Mouse (Mus musculus) retina, adult 2 months (tissue): ENCODE data around the gene Mindy1.

ENCODE experiments used
- DNase-seq: peaks from one replicate; pipeline ENCODE4 v3.0.0-alpha.2; 2012; ENCODE audit warnings: low read depth, low spot score

The Mindy1 gene

GRCm38 (mm10) chr3:95281216-95282126, at the start of gene Mindy1, which contains the start of gene Prune1:
TSS of gene Mindy1 (plus strand) at chr3:95281345.
TSS of gene Prune1 (minus strand) at chr3:95282076.
- peak; percentile 95 for DNase-seq

GRCm38 (mm10) chr3:95232771-95233170, 48.4 kb upstream of the Mindy1 start:
- DNase-seq = no peak

GRCm38 (mm10) chr3:95233303-95233980, 47.7 kb upstream of the Mindy1 start:
- DNase-seq = no peak

GRCm38 (mm10) chr3:95235386-95236301, 45.5 kb upstream of the Mindy1 start:
- no peak for DNase-seq

GRCm38 (mm10) chr3:95237541-95238099, 43.5 kb upstream of the Mindy1 start:
- DNase-seq = no peak

GRCm38 (mm10) chr3:95239022-95239421, 42.1 kb upstream of the Mindy1 start:
- DNase-seq = no peak

- DNase-seq = no peak
Observed at GRCm38 (mm10) chr3:95239971-95240370, 41.2 kb upstream of the Mindy1 start.

- DNase-seq = no peak
Observed at GRCm38 (mm10) chr3:95240900-95241299, 40.2 kb upstream of the Mindy1 start.

GRCm38 (mm10) chr3:95241498-95241897, 39.6 kb upstream of the Mindy1 start, which contains the start of gene Gm128:
TSS of gene Gm128 (minus strand) at chr3:95241598.
- DNase-seq = no peak

- no peak for DNase-seq
Observed at GRCm38 (mm10) chr3:95243086-95243485, 38.1 kb upstream of the Mindy1 start.

- DNase-seq = no peak
Observed at GRCm38 (mm10) chr3:95246465-95247231, 34.5 kb upstream of the Mindy1 start.

- no peak for DNase-seq
Observed at GRCm38 (mm10) chr3:95247660-95248336, 33.3 kb upstream of the Mindy1 start.

GRCm38 (mm10) chr3:95250361-95250760, 30.8 kb upstream of the Mindy1 start:
- no peak for DNase-seq

- no peak for DNase-seq
Observed at GRCm38 (mm10) chr3:95250783-95251424, 30.2 kb upstream of the Mindy1 start, which contains the start of gene Bnipl. TSS of gene Bnipl (minus strand) at chr3:95251193.

- no peak for DNase-seq
Observed at GRCm38 (mm10) chr3:95256931-95257330, 24.2 kb upstream of the Mindy1 start.

GRCm38 (mm10) chr3:95261975-95262374, 19.2 kb upstream of the Mindy1 start:
- no peak for DNase-seq

- no peak for DNase-seq
Observed at GRCm38 (mm10) chr3:95263089-95263739, 17.9 kb upstream of the Mindy1 start.

GRCm38 (mm10) chr3:95264724-95265123, 16.4 kb upstream of the Mindy1 start:
- no peak for DNase-seq

- DNase-seq = no peak
Observed at GRCm38 (mm10) chr3:95266052-95266451, 15.1 kb upstream of the Mindy1 start.
